In genomic region chr10:33253911-33254310, GRCm38 (mm10) we compare ENCODE assay signal across 25 mouse cellular contexts.
DNase-seq lines count a peak whose midpoint lies in the region; ATAC-seq and TF ChIP-seq lines count a peak whose summit lies in the region.
"Had no signal": no experiment of that assay in that cellular context is flagged by ENCODE, and none has a peak within 500 bp of the region (broad histone marks: within the 10 kb centered on the region; RNA-seq: fewer than 3 reads in every experiment).

No protein-coding gene starts in this region.

- no peaks in the 10 kb centered on the region for H3K36me3 ChIP-seq in embryonic facial prominence, embryonic 14.5 days (ENCODE audit: control insufficient read depth, insufficient read depth, low read length)
- no peaks in the 10 kb centered on the region for H3K36me3 ChIP-seq in embryonic facial prominence, embryonic 10.5 days (replicated peaks)
- no peaks in the 10 kb centered on the region for H3K36me3 ChIP-seq in heart, embryonic 14.5 days (ENCODE audit: control insufficient read depth, insufficient read depth, low read length)
- H3K36me3 ChIP-seq in myocyte (ENCODE audit: control insufficient read depth, insufficient read depth): no peaks in the 10 kb centered on the region
- H3K36me3 ChIP-seq: embryonic facial prominence, embryonic 15.5 days; forebrain, embryonic 15.5 days; hindbrain, embryonic 10.5 days; kidney, embryonic 15.5 days; limb, embryonic 13.5 days; liver, embryonic 12.5 days; midbrain, embryonic 12.5 days had no signal

- WGBS in embryonic facial prominence, embryonic 14.5 days: 58% methylated on average over 1 of the region's 1 CpGs
- 70% methylated on average over 1 of the region's 1 CpGs for WGBS in embryonic facial prominence, embryonic 10.5 days
- 23% methylated on average over 1 of the region's 1 CpGs for WGBS in heart, embryonic 14.5 days

- H3ac ChIP-seq in myocyte (ENCODE audit: control insufficient read depth, insufficient read length): no peak overlapping the region

- no peak for TF ChIP-seq POLR2A in myocyte (IDR thresholded peaks at IDR 0.05; ENCODE audit: insufficient read length, low read depth)

- peak; percentile 1 for DNase-seq in embryonic facial prominence, embryonic 14.5 days (ENCODE audit: low spot score)
- DNase-seq in embryonic facial prominence, embryonic 10.5 days (ENCODE audit: low spot score): no peak
- peak; percentile 44 for DNase-seq in heart, adult 8-10 months (ENCODE audit: low spot score)
- DNase-seq in thymus, postnatal 14 days: no peak
- no peak for DNase-seq in gastrocnemius, postnatal 36 days
- DNase-seq: adrenal gland, postnatal 25 days; cerebellum, adult 8-10 months; cerebellum, postnatal 36 days; embryo, embryonic 11 days; gastrocnemius, postnatal 25 days; kidney, postnatal 36 days; lung, adult 18-20 months; lung, postnatal 14 days; spleen, adult 18-20 months had no signal

- no peaks in the 10 kb centered on the region for H3K4me1 ChIP-seq in embryonic facial prominence, embryonic 14.5 days (ENCODE audit: control insufficient read depth, insufficient read depth, low read length)
- no peaks in the 10 kb centered on the region for H3K4me1 ChIP-seq in embryonic facial prominence, embryonic 10.5 days
- H3K4me1 ChIP-seq in heart, embryonic 14.5 days (ENCODE audit: control insufficient read depth in 2 of 2, insufficient read depth in 2 of 2, low read length in 2 of 2): peaks cover 0 to 9% of the 10 kb centered on the region in 2 experiments; a peak in 1 of 4 replicates
- H3K4me1 ChIP-seq: embryonic facial prominence, embryonic 15.5 days; forebrain, embryonic 15.5 days; hindbrain, embryonic 10.5 days; kidney, embryonic 15.5 days; limb, embryonic 13.5 days; liver, embryonic 12.5 days; midbrain, embryonic 12.5 days had no signal

- H3K4me3 ChIP-seq in embryonic facial prominence, embryonic 14.5 days (ENCODE audit: low read depth, low read length): no peak overlapping the region
- H3K4me3 ChIP-seq in embryonic facial prominence, embryonic 10.5 days: no peak overlapping the region
- H3K4me3 ChIP-seq in heart, embryonic 14.5 days (ENCODE audit: control insufficient read depth in 1 of 2, insufficient read depth in 1 of 2, low read depth in 1 of 2, low read length in 2 of 2): no peak overlapping the region
- no peak overlapping the region for H3K4me3 ChIP-seq in myocyte
- H3K4me3 ChIP-seq: embryonic facial prominence, embryonic 15.5 days; forebrain, embryonic 15.5 days; hindbrain, embryonic 10.5 days; kidney, embryonic 15.5 days; limb, embryonic 13.5 days; liver, embryonic 12.5 days; midbrain, embryonic 12.5 days had no signal

- no peaks in the 10 kb centered on the region for H3K27me3 ChIP-seq in embryonic facial prominence, embryonic 14.5 days (replicated peaks; ENCODE audit: control insufficient read depth, insufficient read depth, low read length)
- H3K27me3 ChIP-seq in embryonic facial prominence, embryonic 10.5 days (replicated peaks; ENCODE audit: low read depth, poor library complexity, severe bottlenecking): no peaks in the 10 kb centered on the region
- H3K27me3 ChIP-seq in heart, embryonic 14.5 days (ENCODE audit: control insufficient read depth, insufficient read depth, low read length): no peaks in the 10 kb centered on the region
- H3K27me3 ChIP-seq in myocyte (ENCODE audit: control insufficient read depth, insufficient read depth, insufficient read length): no peaks in the 10 kb centered on the region
- H3K27me3 ChIP-seq: embryonic facial prominence, embryonic 15.5 days; forebrain, embryonic 15.5 days; kidney, embryonic 15.5 days; limb, embryonic 13.5 days; liver, embryonic 12.5 days; midbrain, embryonic 12.5 days had no signal

- H3K27ac ChIP-seq in embryonic facial prominence, embryonic 14.5 days (replicated peaks; ENCODE audit: low read depth, low read length): no peak overlapping the region
- H3K27ac ChIP-seq in embryonic facial prominence, embryonic 10.5 days (replicated peaks): no peak overlapping the region
- peak overlapping the region in 1 of 2 experiments; percentile 56; a peak in 2 of 4 replicates for H3K27ac ChIP-seq in heart, embryonic 14.5 days (replicated peaks in 1 of 2; ENCODE audit: control insufficient read depth in 1 of 2, insufficient read depth in 1 of 2, low read depth in 2 of 2, low read length in 2 of 2)
- H3K27ac ChIP-seq: embryonic facial prominence, embryonic 15.5 days; forebrain, embryonic 15.5 days; hindbrain, embryonic 10.5 days; kidney, embryonic 15.5 days; limb, embryonic 13.5 days; liver, embryonic 12.5 days; midbrain, embryonic 12.5 days had no signal

- intact Hi-C loops in gastrocnemius, postnatal 36 days (cut with DNase I): no loop called here

- no peaks in the 10 kb centered on the region for H3K9me3 ChIP-seq in embryonic facial prominence, embryonic 14.5 days (ENCODE audit: control insufficient read depth, low read length)
- no peaks in the 10 kb centered on the region for H3K9me3 ChIP-seq in embryonic facial prominence, embryonic 10.5 days
- no peaks in the 10 kb centered on the region for H3K9me3 ChIP-seq in heart, embryonic 14.5 days (ENCODE audit: control insufficient read depth, low read length)
- H3K9me3 ChIP-seq: embryonic facial prominence, embryonic 15.5 days; forebrain, embryonic 15.5 days; hindbrain, embryonic 10.5 days; kidney, embryonic 15.5 days; limb, embryonic 13.5 days; liver, embryonic 12.5 days; midbrain, embryonic 12.5 days had no signal

- no peak overlapping the region for H3K4me2 ChIP-seq in embryonic facial prominence, embryonic 14.5 days (ENCODE audit: low read depth, low read length)
- peak overlapping the region; percentile 31; the same call in 1 of the 2 replicates for H3K4me2 ChIP-seq in heart, embryonic 14.5 days (ENCODE audit: low read length)
- peak overlapping the region; percentile 2 for H3K4me2 ChIP-seq in myocyte (ENCODE audit: low read depth)
- H3K4me2 ChIP-seq: embryonic facial prominence, embryonic 15.5 days; forebrain, embryonic 15.5 days; kidney, embryonic 15.5 days; limb, embryonic 13.5 days; liver, embryonic 12.5 days; midbrain, embryonic 12.5 days had no signal

- no peak for ATAC-seq in embryonic facial prominence, embryonic 14.5 days (ENCODE audit: low read depth)
- ATAC-seq in heart, embryonic 14.5 days (ENCODE audit: insufficient number of reproducible peaks, insufficient read depth, low FRiP score, low read depth): no peak; the same call in 1 of the 2 replicates
- ATAC-seq: forebrain, embryonic 15.5 days; hindbrain, embryonic 16.5 days; intestine, embryonic 16.5 days; liver, embryonic 12.5 days had no signal

- H3K9ac ChIP-seq in embryonic facial prominence, embryonic 14.5 days (ENCODE audit: low read depth, low read length): no peak overlapping the region
- no peak overlapping the region for H3K9ac ChIP-seq in heart, embryonic 14.5 days (ENCODE audit: low read length)
- H3K9ac ChIP-seq: embryonic facial prominence, embryonic 15.5 days; forebrain, embryonic 15.5 days; kidney, embryonic 15.5 days; limb, embryonic 13.5 days; liver, embryonic 12.5 days; midbrain, embryonic 12.5 days had no signal

- H3K79me2 ChIP-seq in myocyte (ENCODE audit: control insufficient read depth, insufficient read depth): no peaks in the 10 kb centered on the region

TF ChIP-seq in myocyte, 11 proteins besides CTCF, POLR2A, EP300 and RAD21:
- TF ChIP-seq E2F4 (IDR thresholded peaks at IDR 0.05; ENCODE audit: insufficient read depth): no peak
- peak in 1 of 3 experiments; percentile 43 for TF ChIP-seq MYOG (IDR thresholded peaks at IDR 0.05; ENCODE audit: control insufficient read depth in 1 of 3, insufficient read depth in 1 of 3, insufficient read length in 2 of 3, low read depth in 2 of 3)
- 0 out of 2 replicates have a peak, but pooled peaks have one; percentile 23 for TF ChIP-seq CEBPB (IDR thresholded peaks at IDR 0.05; ENCODE audit: insufficient read depth, poor library complexity, severe bottlenecking)
- peak; percentile 17 for TF ChIP-seq TCF12 (IDR thresholded peaks at IDR 0.05; ENCODE audit: insufficient read depth, poor library complexity, severe bottlenecking)

Comparison
In these comparisons a context has a peak if more than half of its experiments do, and no peak if none do; other contexts are left out.
1. DNase-seq: peak in embryonic facial prominence, embryonic 14.5 days (single experiment) and heart, adult 8-10 months (single experiment); none in embryonic facial prominence, embryonic 10.5 days (single experiment), thymus, postnatal 14 days (single experiment) and gastrocnemius, postnatal 36 days (0 of 2).